Mouse (Mus musculus) ovary, postnatal 10 days (tissue): ENCODE data around the gene E4f1.

Experiments used
- DNase-seq: peaks from one replicate; pipeline ENCODE4 v3.0.0; 2022; ENCODE audit warnings: low spot score

The E4f1 gene

DNA sequence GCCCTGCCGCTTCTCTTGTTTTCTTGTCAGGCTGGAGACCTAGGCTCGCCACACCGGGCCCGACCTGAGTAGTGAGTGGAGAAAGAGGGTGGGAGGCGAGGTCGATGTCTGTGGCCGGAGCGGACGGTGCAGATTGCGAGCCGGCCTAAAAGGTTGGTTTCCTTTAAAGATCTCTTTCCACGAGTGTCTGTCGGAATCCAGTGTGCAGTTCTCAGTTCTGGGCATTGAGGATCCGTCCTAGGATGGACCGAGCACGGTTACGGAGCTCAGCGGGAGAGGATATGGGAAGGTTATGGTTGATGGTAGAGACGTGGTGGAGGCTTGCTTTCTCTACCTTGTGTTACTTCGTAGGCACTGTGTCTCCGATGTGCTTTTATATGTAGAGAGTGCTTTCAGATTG is 55.1 kb downstream of the E4f1 start:
- no peak for DNase-seq

GRCm38 (mm10) chr17:24414230-24414976 is 55.7 kb downstream of the E4f1 start, which contains the start of gene Rnps1:
TSS of gene Rnps1 (plus strand) at chr17:24414565.
- DNase-seq, result peak; percentile 73

GRCm38 (mm10) chr17:24413557-24414211 is 56.4 kb downstream of the E4f1 start:
- DNase-seq, result no peak

DNA sequence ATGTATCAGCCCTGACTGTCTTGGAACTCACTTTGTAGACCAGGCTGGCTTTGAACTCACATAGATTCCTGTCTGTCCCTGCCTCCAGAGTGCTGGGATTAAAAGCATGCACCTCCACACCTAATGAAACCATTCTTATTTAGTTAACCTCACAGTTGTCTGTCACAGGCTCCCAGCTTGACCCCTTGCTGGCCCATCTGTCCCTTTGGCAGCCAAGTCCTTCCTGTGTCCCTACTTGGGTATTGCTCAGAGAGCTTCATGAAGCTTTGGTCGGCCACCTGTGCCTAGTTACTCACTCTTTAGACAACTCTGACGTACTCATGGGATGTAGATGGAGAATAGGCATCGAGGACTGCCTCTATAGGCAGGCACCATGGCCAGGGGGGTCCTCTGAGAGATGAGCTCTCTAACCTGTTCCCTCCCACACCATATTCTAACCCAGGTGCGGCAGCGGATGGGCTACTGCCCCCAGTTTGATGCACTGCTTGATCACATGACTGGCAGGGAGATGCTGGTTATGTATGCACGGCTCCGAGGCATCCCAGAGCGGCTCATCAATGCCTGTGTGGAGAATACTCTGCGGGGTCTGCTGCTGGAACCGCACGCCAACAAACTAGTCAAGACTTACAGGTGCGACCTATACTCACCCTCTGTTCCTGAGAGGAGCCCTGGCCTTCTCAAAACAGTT is 62.9 kb downstream of the E4f1 start:
- DNase-seq, result no peak

- DNase-seq, result no peak
These were observed 67.7 kb downstream of the E4f1 start for GRCm38 (mm10) chr17:24402371-24402770.

- DNase-seq, result no peak
These were observed 75.7 kb downstream of the E4f1 start for GRCm38 (mm10) chr17:24394456-24394855.
